ENCODE assay signal across 14 mouse cellular contexts in genomic region chr19:53552216-53552786, GRCm38 (mm10). TPM values are rescaled to one million over a fixed set of nuclear protein-coding genes. Genes with fewer than 3 reads are reported as not detected.
DNase-seq lines count a peak whose midpoint lies in the region; ATAC-seq and TF ChIP-seq lines count a peak whose summit lies in the region.
"Had no signal": no experiment of that assay in that cellular context is flagged by ENCODE, and none has a peak within 500 bp of the region (broad histone marks: within the 10 kb centered on the region; RNA-seq: fewer than 3 reads in every experiment).

No protein-coding gene starts in this region.

- H3K27me3 ChIP-seq in forebrain, embryonic 10.5 days (ENCODE audit: poor library complexity, severe bottlenecking) = 0 out of 2 replicates have a peak, but pooled peaks cover under 1% of the 10 kb centered on the region
- no peaks in the 10 kb centered on the region for H3K27me3 ChIP-seq in forebrain, embryonic 15.5 days
- no peaks in the 10 kb centered on the region for H3K27me3 ChIP-seq in liver, postnatal 0 days (ENCODE audit: insufficient read depth, low read length)
- no peaks in the 10 kb centered on the region for H3K27me3 ChIP-seq in liver, embryonic 12.5 days (replicated peaks)
- no peaks in the 10 kb centered on the region for H3K27me3 ChIP-seq in stomach, postnatal 0 days (ENCODE audit: control insufficient read depth, insufficient read depth, low read length)
- H3K27me3 ChIP-seq: heart, embryonic 15.5 days; midbrain, embryonic 15.5 days had no signal

- peaks cover 29% of the 10 kb centered on the region for H3K4me1 ChIP-seq in forebrain, embryonic 10.5 days
- H3K4me1 ChIP-seq in forebrain, embryonic 15.5 days = 0 out of 2 replicates have a peak, but pooled peaks cover 2% of the 10 kb centered on the region
- peaks cover 30% of the 10 kb centered on the region for H3K4me1 ChIP-seq in liver, postnatal 0 days (ENCODE audit: insufficient read depth)
- peaks cover 32% of the 10 kb centered on the region for H3K4me1 ChIP-seq in liver, embryonic 12.5 days
- H3K4me1 ChIP-seq in stomach, postnatal 0 days (replicated peaks; ENCODE audit: control insufficient read depth, insufficient read depth) = 0 out of 2 replicates have a peak, but pooled peaks cover 2% of the 10 kb centered on the region
- H3K4me1 ChIP-seq: midbrain, embryonic 15.5 days had no signal

- no peaks in the 10 kb centered on the region for H3K36me3 ChIP-seq in forebrain, embryonic 10.5 days (replicated peaks)
- H3K36me3 ChIP-seq in forebrain, embryonic 15.5 days = no peaks in the 10 kb centered on the region
- no peaks in the 10 kb centered on the region for H3K36me3 ChIP-seq in liver, postnatal 0 days (replicated peaks; ENCODE audit: insufficient read depth, low read length)
- no peaks in the 10 kb centered on the region for H3K36me3 ChIP-seq in liver, embryonic 12.5 days
- H3K36me3 ChIP-seq in stomach, postnatal 0 days (ENCODE audit: control insufficient read depth, insufficient read depth, low read length) = no peaks in the 10 kb centered on the region
- H3K36me3 ChIP-seq: heart, embryonic 15.5 days; hindbrain, embryonic 10.5 days; midbrain, embryonic 15.5 days had no signal

- H3K4me2 ChIP-seq in forebrain, embryonic 15.5 days (replicated peaks) = no peak overlapping the region
- H3K4me2 ChIP-seq in liver, postnatal 0 days (ENCODE audit: low read depth, low read length) = no peak overlapping the region
- no peak overlapping the region for H3K4me2 ChIP-seq in liver, embryonic 12.5 days
- no peak overlapping the region for H3K4me2 ChIP-seq in stomach, postnatal 0 days (replicated peaks; ENCODE audit: low read depth)
- H3K4me2 ChIP-seq: heart, embryonic 15.5 days; midbrain, embryonic 15.5 days had no signal

- no peaks in the 10 kb centered on the region for H3K9me3 ChIP-seq in forebrain, embryonic 10.5 days
- no peaks in the 10 kb centered on the region for H3K9me3 ChIP-seq in forebrain, embryonic 15.5 days
- H3K9me3 ChIP-seq in liver, postnatal 0 days (ENCODE audit: low read length) = no peaks in the 10 kb centered on the region
- H3K9me3 ChIP-seq in liver, embryonic 12.5 days (replicated peaks) = no peaks in the 10 kb centered on the region
- no peaks in the 10 kb centered on the region for H3K9me3 ChIP-seq in stomach, postnatal 0 days (ENCODE audit: control insufficient read depth, low read length)
- H3K9me3 ChIP-seq: heart, embryonic 15.5 days; hindbrain, embryonic 10.5 days; midbrain, embryonic 15.5 days had no signal

- ATAC-seq in forebrain, embryonic 15.5 days (replicated peaks) = no peak
- ATAC-seq in liver, postnatal 0 days = no peak
- ATAC-seq in liver, embryonic 12.5 days = no peak
- no peak for ATAC-seq in stomach, postnatal 0 days (ENCODE audit: low FRiP score, low TSS enrichment)
- ATAC-seq: forebrain, embryonic 14.5 days; midbrain, embryonic 15.5 days had no signal

- no peak for DNase-seq in forebrain, embryonic 10.5 days (ENCODE audit: extremely low spot score, low spot score)
- no peak for DNase-seq in liver, postnatal 0 days
- peak; percentile 47 for DNase-seq in embryo, embryonic 9.5 days (ENCODE audit: extremely low spot score)
- DNase-seq in thymus, postnatal 36 days = no peak
- DNase-seq in stomach, postnatal 0 days (ENCODE audit: low spot score) = no peak
- DNase-seq: B cell, adult 2 months; cerebellum, adult 2 months; thymus, adult 18-20 months had no signal

- 0 out of 2 replicates have a peak overlapping the region, but pooled peaks have one; percentile 40 for H3K27ac ChIP-seq in forebrain, embryonic 10.5 days
- H3K27ac ChIP-seq in forebrain, embryonic 15.5 days (replicated peaks) = no peak overlapping the region
- H3K27ac ChIP-seq in liver, postnatal 0 days (ENCODE audit: low read depth) = peak overlapping the region; percentile 36; the same call in 1 of the 2 replicates
- no peak overlapping the region for H3K27ac ChIP-seq in liver, embryonic 12.5 days
- H3K27ac ChIP-seq in stomach, postnatal 0 days (replicated peaks) = no peak overlapping the region
- H3K27ac ChIP-seq: heart, embryonic 15.5 days; hindbrain, embryonic 10.5 days; midbrain, embryonic 15.5 days had no signal

- H3K9ac ChIP-seq in forebrain, embryonic 15.5 days (replicated peaks) = no peak overlapping the region
- no peak overlapping the region for H3K9ac ChIP-seq in liver, postnatal 0 days (replicated peaks)
- no peak overlapping the region for H3K9ac ChIP-seq in liver, embryonic 12.5 days
- no peak overlapping the region for H3K9ac ChIP-seq in stomach, postnatal 0 days (ENCODE audit: low read length)
- H3K9ac ChIP-seq: heart, embryonic 15.5 days; midbrain, embryonic 15.5 days had no signal

- H3K4me3 ChIP-seq in forebrain, embryonic 10.5 days = no peak overlapping the region
- H3K4me3 ChIP-seq in forebrain, embryonic 15.5 days = no peak overlapping the region
- H3K4me3 ChIP-seq in liver, postnatal 0 days (ENCODE audit: low read depth, low read length) = no peak overlapping the region
- H3K4me3 ChIP-seq in liver, embryonic 12.5 days = no peak overlapping the region
- H3K4me3 ChIP-seq in stomach, postnatal 0 days (ENCODE audit: low read depth, low read length) = no peak overlapping the region
- H3K4me3 ChIP-seq: heart, embryonic 15.5 days; hindbrain, embryonic 10.5 days; midbrain, embryonic 15.5 days had no signal

- WGBS in forebrain, embryonic 10.5 days = 39% methylated on average over 10 of the region's 10 CpGs
- 43% methylated on average over 10 of the region's 10 CpGs for WGBS in forebrain, embryonic 15.5 days
- WGBS in liver, postnatal 0 days (ENCODE audit: insufficient replicate concordance) = 53% methylated on average over 10 of the region's 10 CpGs
- WGBS in liver, embryonic 12.5 days (ENCODE audit: insufficient replicate concordance) = 45% methylated on average over 10 of the region's 10 CpGs
- WGBS in stomach, postnatal 0 days = 52% methylated on average over 10 of the region's 10 CpGs

- TF ChIP-seq EP300 in liver, postnatal 0 days (IDR thresholded peaks at IDR 0.05; ENCODE audit: low read depth) = 0 out of 2 replicates have a peak, but pooled peaks have one; percentile 20
- TF ChIP-seq EP300 in stomach, postnatal 0 days (optimal IDR thresholded peaks at IDR 0.05) = no peak

- TF ChIP-seq CTCF in liver, postnatal 0 days (IDR thresholded peaks at IDR 0.05; ENCODE audit: low read depth) = no peak
- TF ChIP-seq CTCF in stomach, postnatal 0 days (IDR thresholded peaks at IDR 0.05; ENCODE audit: low read depth) = no peak

RNA-seq across cellular contexts. Expression of gene Dusp5, which starts 23.4 kb away (rescaled TPM):
- polyA plus RNA-seq in forebrain, embryonic 10.5 days (2016; fragmentation: Nextera tagmentation; extraction: Ambion mirVana) = 9.0 and 9.2 TPM in 2 replicates
- 2.9 TPM in 2 replicates for polyA plus RNA-seq in forebrain, embryonic 15.5 days (2015; fragmentation: Nextera tagmentation; extraction: Ambion mirVana)
- 2.7 and 3.4 TPM in 2 replicates for polyA plus RNA-seq in liver, postnatal 0 days (2015; fragmentation: Nextera tagmentation; extraction: Ambion mirVana)
- polyA plus RNA-seq in liver, embryonic 12.5 days (2016; fragmentation: Nextera tagmentation; extraction: Ambion mirVana) = 5.7 and 5.9 TPM in 2 replicates
- 14.1 and 18.5 TPM in 2 replicates for polyA plus RNA-seq in stomach, postnatal 0 days (2015; fragmentation: Nextera tagmentation; extraction: Ambion mirVana)

RNA-seq across cellular contexts. Expression of gene Nutf2-ps1, which starts 36.6 kb away (rescaled TPM):
- 635 and 662 TPM in 2 replicates for polyA plus RNA-seq in forebrain, embryonic 10.5 days (2016; fragmentation: Nextera tagmentation; extraction: Ambion mirVana)
- polyA plus RNA-seq in forebrain, embryonic 15.5 days (2015; fragmentation: Nextera tagmentation; extraction: Ambion mirVana) = 274 TPM in 2 replicates
- 86.8 and 101 TPM in 2 replicates for polyA plus RNA-seq in liver, postnatal 0 days (2015; fragmentation: Nextera tagmentation; extraction: Ambion mirVana)
- 289 and 313 TPM in 2 replicates for polyA plus RNA-seq in liver, embryonic 12.5 days (2016; fragmentation: Nextera tagmentation; extraction: Ambion mirVana)
- polyA plus RNA-seq in stomach, postnatal 0 days (2015; fragmentation: Nextera tagmentation; extraction: Ambion mirVana) = 168 and 177 TPM in 2 replicates

RNA-seq across cellular contexts. Expression of gene Smc3, which starts 47.9 kb away (rescaled TPM):
- polyA plus RNA-seq in forebrain, embryonic 10.5 days (2016; fragmentation: Nextera tagmentation; extraction: Ambion mirVana) = 81.4 and 87.6 TPM in 2 replicates
- polyA plus RNA-seq in forebrain, embryonic 15.5 days (2015; fragmentation: Nextera tagmentation; extraction: Ambion mirVana) = 72.4 and 73.3 TPM in 2 replicates
- polyA plus RNA-seq in liver, postnatal 0 days (2015; fragmentation: Nextera tagmentation; extraction: Ambion mirVana) = 19.4 and 19.7 TPM in 2 replicates
- 52.9 and 53.3 TPM in 2 replicates for polyA plus RNA-seq in liver, embryonic 12.5 days (2016; fragmentation: Nextera tagmentation; extraction: Ambion mirVana)
- polyA plus RNA-seq in stomach, postnatal 0 days (2015; fragmentation: Nextera tagmentation; extraction: Ambion mirVana) = 24.9 and 27.0 TPM in 2 replicates

Comparison
In these comparisons a context has a peak if more than half of its experiments do, and no peak if none do; other contexts are left out.
1. H3K27ac ChIP-seq: peak in forebrain, embryonic 10.5 days (single experiment) and liver, postnatal 0 days (single experiment); none in forebrain, embryonic 15.5 days (single experiment), liver, embryonic 12.5 days (single experiment) and stomach, postnatal 0 days (single experiment).